Mouse (Mus musculus) neural tube, embryonic 14.5 days (tissue): Measurements from ENCODE around the gene Hmgb2. TPM values are rescaled to one million over a fixed set of nuclear protein-coding genes. Genes with fewer than 3 reads are reported as not detected.

Source experiments
- ATAC-seq: fragments of 200-750 bp; cut with Nextera tagmentation; 2 replicates; pipeline ENCODE4 v1.8.0; 2017; ENCODE audit warnings: low read depth, mild to moderate bottlenecking, moderate TSS enrichment, moderate library complexity
- H3K27ac ChIP-seq: fragments of 300-500 bp; sonication (generic); 2 replicates; pipeline ENCODE4 v1.5.1; 2014; ENCODE audit warnings: low read depth, mild to moderate bottlenecking, control low read depth, low read length, moderate library complexity, mixed read lengths
- H3K27me3 ChIP-seq: fragments of 300-500 bp; sonication (generic); 2 replicates; pipeline ENCODE4 v1.6.1; 2014; ENCODE audit warnings: low read length; ENCODE audit not compliant: control insufficient read depth, insufficient read depth
- H3K36me3 ChIP-seq: fragments of 300-500 bp; sonication (generic); 2 replicates; pipeline ENCODE4 v1.6.1; 2014; ENCODE audit warnings: low read length, mixed read lengths; ENCODE audit not compliant: control insufficient read depth, insufficient read depth
- H3K4me1 ChIP-seq: fragments of 300-500 bp; sonication (generic); 2 replicates; pipeline ENCODE4 v1.6.1; 2014; ENCODE audit warnings: low read length; ENCODE audit not compliant: control insufficient read depth, insufficient read depth
- H3K4me2 ChIP-seq: fragments of 300-500 bp; sonication (generic); 2 replicates; pipeline ENCODE4 v1.6.1; 2014; ENCODE audit warnings: mild to moderate bottlenecking, low read depth, low read length, control low read depth
- H3K4me3 ChIP-seq: fragments of 300-500 bp; sonication (generic); 2 replicates; pipeline ENCODE4 v1.5.1; 2014; ENCODE audit warnings: low read depth, low read length, control low read depth, mixed read lengths
- H3K9ac ChIP-seq: fragments of 300-500 bp; sonication (generic); replicated peaks from 2 replicates; pipeline ENCODE4 v1.6.1; 2014; ENCODE audit warnings: low read depth, mild to moderate bottlenecking, control low read depth, low read length, mixed read lengths
- H3K9me3 ChIP-seq: fragments of 300-500 bp; sonication (generic); 2 replicates; pipeline ENCODE4 v1.6.1; 2016; ENCODE audit warnings: low read length; ENCODE audit not compliant: control insufficient read depth
- WGBS: fragments of 180-500 bp; shearing (Covaris S2); extraction: QIAGEN DNeasy Blood & Tissue Kit; methylation state at CpG from one replicate; pipeline ENCODE4 v1.1.7; 2014; 5-methylcytosine and 5-hydroxymethylcytosine counted together
- polyA plus RNA-seq: library from polyadenylated mRNA; unstranded; fragments of >200 nt; fragmentation: Nextera tagmentation; extraction: Ambion mirVana; gene quantifications from 2 replicates; pipeline ENCODE4 v1.2.1, GENCODE M21; 2014

The Hmgb2 gene
- polyA plus RNA-seq, 1 experiment from 2014 or later: 24.7 TPM

GRCm38 (mm10) chr8:57540110-57540838, 28.6 kb downstream of the Hmgb2 start:
- Histone ChIP-seq H3K4me2 (no peak overlapping the region), H3K27me3 (no peaks in the 10 kb centered on the region), H3K4me1 (no peaks in the 10 kb centered on the region), H3K27ac (no peak overlapping the region), H3K9me3 (no peaks in the 10 kb centered on the region), H3K9ac (no peak overlapping the region), H3K36me3 (peaks cover 3% of the 10 kb centered on the region), H3K4me3 (no peak overlapping the region)
- ATAC-seq: peak; percentile 61
- WGBS: 49% methylated on average over 12 of the region's 12 CpGs

GRCm38 (mm10) chr8:57540951-57541350, 29.2 kb downstream of the Hmgb2 start:
- Histone ChIP-seq H3K9me3 (no peaks in the 10 kb centered on the region), H3K4me3 (no peak overlapping the region), H3K4me1 (no peaks in the 10 kb centered on the region), H3K4me2 (no peak overlapping the region), H3K27ac (no peak overlapping the region), H3K9ac (no peak overlapping the region), H3K27me3 (no peaks in the 10 kb centered on the region), H3K36me3 (peaks cover under 1% of the 10 kb centered on the region)
- ATAC-seq: no peak
- 96% methylated on average over 11 of the region's 11 CpGs for WGBS

GRCm38 (mm10) chr8:57541405-57541804, 29.7 kb downstream of the Hmgb2 start:
- Histone ChIP-seq H3K27ac (no peak overlapping the region), H3K9me3 (no peaks in the 10 kb centered on the region), H3K4me3 (no peak overlapping the region), H3K9ac (no peak overlapping the region), H3K4me2 (no peak overlapping the region), H3K4me1 (no peaks in the 10 kb centered on the region), H3K27me3 (no peaks in the 10 kb centered on the region), H3K36me3 (no peaks in the 10 kb centered on the region)
- ATAC-seq: no peak
- 87% methylated on average over 9 of the region's 9 CpGs for WGBS

- Histone ChIP-seq H3K4me3 (no peak overlapping the region), H3K4me2 (no peak overlapping the region), H3K4me1 (no peaks in the 10 kb centered on the region), H3K27me3 (no peaks in the 10 kb centered on the region), H3K9me3 (no peaks in the 10 kb centered on the region), H3K36me3 (no peaks in the 10 kb centered on the region), H3K9ac (no peak overlapping the region), H3K27ac (no peak overlapping the region)
- 88% methylated on average over 3 of the region's 3 CpGs for WGBS
- ATAC-seq: no peak
Measured at GRCm38 (mm10) chr8:57546401-57546800, 34.7 kb downstream of the Hmgb2 start.

GRCm38 (mm10) chr8:57546834-57547233, 35.1 kb downstream of the Hmgb2 start:
- no peak for ATAC-seq
- 93% methylated on average over 3 of the region's 3 CpGs for WGBS
- Histone ChIP-seq H3K27me3 (no peaks in the 10 kb centered on the region), H3K36me3 (no peaks in the 10 kb centered on the region), H3K4me3 (no peak overlapping the region), H3K4me2 (no peak overlapping the region), H3K27ac (no peak overlapping the region), H3K9me3 (no peaks in the 10 kb centered on the region), H3K4me1 (no peaks in the 10 kb centered on the region), H3K9ac (no peak overlapping the region)

- WGBS: 47% methylated on average over 12 of the region's 12 CpGs
- Histone ChIP-seq H3K27me3 (no peaks in the 10 kb centered on the region), H3K4me1 (no peaks in the 10 kb centered on the region), H3K9ac (no peak overlapping the region), H3K36me3 (no peaks in the 10 kb centered on the region), H3K9me3 (no peaks in the 10 kb centered on the region), H3K4me2 (no peak overlapping the region), H3K27ac (no peak overlapping the region), H3K4me3 (no peak overlapping the region)
- ATAC-seq: no peak
Measured at GRCm38 (mm10) chr8:57547581-57547980, 35.9 kb downstream of the Hmgb2 start.

- no peaks in the 10 kb centered on the region for H3K27me3 ChIP-seq
- H3K4me3 ChIP-seq: no peak overlapping the region
- WGBS: 92% methylated on average over 14 of the region's 14 CpGs
- H3K9ac ChIP-seq: no peak overlapping the region
- no peaks in the 10 kb centered on the region for H3K4me1 ChIP-seq
- no peak overlapping the region for H3K4me2 ChIP-seq
- H3K27ac ChIP-seq: no peak overlapping the region
- no peaks in the 10 kb centered on the region for H3K36me3 ChIP-seq
- no peaks in the 10 kb centered on the region for H3K9me3 ChIP-seq
- no peak for ATAC-seq
Measured at GRCm38 (mm10) chr8:57552102-57553032, 40.7 kb downstream of the Hmgb2 start.

- no peak overlapping the region for H3K4me2 ChIP-seq
- no peak for ATAC-seq
- H3K27ac ChIP-seq: no peak overlapping the region
- H3K27me3 ChIP-seq: no peaks in the 10 kb centered on the region
- H3K36me3 ChIP-seq: no peaks in the 10 kb centered on the region
- 80% methylated on average over 9 of the region's 9 CpGs for WGBS
- H3K4me3 ChIP-seq: no peak overlapping the region
- H3K9me3 ChIP-seq: no peaks in the 10 kb centered on the region
- no peak overlapping the region for H3K9ac ChIP-seq
- H3K4me1 ChIP-seq: no peaks in the 10 kb centered on the region
Measured at GRCm38 (mm10) chr8:57560926-57561325, 49.2 kb downstream of the Hmgb2 start.

GRCm38 (mm10) chr8:57562741-57563140, 51.0 kb downstream of the Hmgb2 start:
- no peak overlapping the region for H3K4me3 ChIP-seq
- 94% methylated on average over 3 of the region's 3 CpGs for WGBS
- no peaks in the 10 kb centered on the region for H3K9me3 ChIP-seq
- H3K27me3 ChIP-seq: no peaks in the 10 kb centered on the region
- peaks cover 3% of the 10 kb centered on the region; the same call in 1 of the 2 replicates for H3K4me1 ChIP-seq
- H3K36me3 ChIP-seq: no peaks in the 10 kb centered on the region
- no peak for ATAC-seq
- no peak overlapping the region for H3K9ac ChIP-seq
- no peak overlapping the region for H3K4me2 ChIP-seq
- no peak overlapping the region for H3K27ac ChIP-seq
